Mouse (Mus musculus): ENCODE results near the gene Zbtb16.

Zbtb16 gene

GRCm38 (mm10) chr9:48684144-48684543, 151.9 kb downstream of the Zbtb16 start:
- ATAC-seq (ENCODE audit: insufficient number of reproducible peaks, low FRiP score, low TSS enrichment), result no peak

- no peak for ATAC-seq (ENCODE audit: insufficient number of reproducible peaks, low FRiP score, low TSS enrichment)
These were observed 154.8 kb downstream of the Zbtb16 start for GRCm38 (mm10) chr9:48681193-48681592.

GRCm38 (mm10) chr9:48678426-48679358, 157.3 kb downstream of the Zbtb16 start:
- ATAC-seq (ENCODE audit: insufficient number of reproducible peaks, low FRiP score, low TSS enrichment), result peak; percentile 71; the same call in 1 of the 2 replicates

GRCm38 (mm10) chr9:48675151-48675790, 160.8 kb downstream of the Zbtb16 start:
- no peak for ATAC-seq (ENCODE audit: insufficient number of reproducible peaks, low FRiP score, low TSS enrichment)

- ATAC-seq (ENCODE audit: insufficient number of reproducible peaks, low FRiP score, low TSS enrichment), result no peak
These were observed 161.5 kb downstream of the Zbtb16 start for GRCm38 (mm10) chr9:48674359-48675015.

GRCm38 (mm10) chr9:48673804-48674203, 162.2 kb downstream of the Zbtb16 start:
- ATAC-seq (ENCODE audit: insufficient number of reproducible peaks, low FRiP score, low TSS enrichment), result no peak

GRCm38 (mm10) chr9:48673213-48673612, 162.8 kb downstream of the Zbtb16 start:
- no peak for ATAC-seq (ENCODE audit: insufficient number of reproducible peaks, low FRiP score, low TSS enrichment)

- no peak for ATAC-seq (ENCODE audit: insufficient number of reproducible peaks, low FRiP score, low TSS enrichment)
These were observed 164.2 kb downstream of the Zbtb16 start for GRCm38 (mm10) chr9:48671841-48672240.

GRCm38 (mm10) chr9:48670156-48670555, 165.9 kb downstream of the Zbtb16 start:
- no peak for ATAC-seq (ENCODE audit: insufficient number of reproducible peaks, low FRiP score, low TSS enrichment)

GRCm38 (mm10) chr9:48669672-48670071, 166.3 kb downstream of the Zbtb16 start:
- ATAC-seq (ENCODE audit: insufficient number of reproducible peaks, low FRiP score, low TSS enrichment), result no peak

GRCm38 (mm10) chr9:48666702-48667101, 169.3 kb downstream of the Zbtb16 start:
- ATAC-seq (ENCODE audit: insufficient number of reproducible peaks, low FRiP score, low TSS enrichment), result no peak

- no peak for ATAC-seq (ENCODE audit: insufficient number of reproducible peaks, low FRiP score, low TSS enrichment)
These were observed 173.0 kb downstream of the Zbtb16 start for GRCm38 (mm10) chr9:48663052-48663433.

GRCm38 (mm10) chr9:48662361-48663051, 173.5 kb downstream of the Zbtb16 start:
- ATAC-seq (ENCODE audit: insufficient number of reproducible peaks, low FRiP score, low TSS enrichment), result no peak

- ATAC-seq (ENCODE audit: insufficient number of reproducible peaks, low FRiP score, low TSS enrichment), result no peak
These were observed 174.6 kb downstream of the Zbtb16 start for GRCm38 (mm10) chr9:48661225-48662023.

GRCm38 (mm10) chr9:48655525-48656169, 180.4 kb downstream of the Zbtb16 start:
- no peak for ATAC-seq (ENCODE audit: insufficient number of reproducible peaks, low FRiP score, low TSS enrichment)

GRCm38 (mm10) chr9:48654730-48655129, 181.3 kb downstream of the Zbtb16 start:
- no peak for ATAC-seq (ENCODE audit: insufficient number of reproducible peaks, low FRiP score, low TSS enrichment)

- no peak for ATAC-seq (ENCODE audit: insufficient number of reproducible peaks, low FRiP score, low TSS enrichment)
These were observed 182.5 kb downstream of the Zbtb16 start for GRCm38 (mm10) chr9:48653399-48654070.

- no peak for ATAC-seq (ENCODE audit: insufficient number of reproducible peaks, low FRiP score, low TSS enrichment)
These were observed 184.0 kb downstream of the Zbtb16 start for GRCm38 (mm10) chr9:48652026-48652425.

- ATAC-seq (ENCODE audit: insufficient number of reproducible peaks, low FRiP score, low TSS enrichment), result no peak
These were observed 185.2 kb downstream of the Zbtb16 start for GRCm38 (mm10) chr9:48650846-48651245.
